Mouse (Mus musculus) lung, adult 2 months (tissue): ENCODE results near the gene Phactr1. TPM values are rescaled to one million over a fixed set of nuclear protein-coding genes. Genes with fewer than 3 reads are reported as not detected.
A peak's percentile ranks its signal among the peaks of the same experiment; 100 is the strongest.

Experiments
- DNase-seq: peaks from one replicate; pipeline ENCODE4 v3.0.0; 2022
- H3K4me1 ChIP-seq: fragments of 200-500 bp; 2 replicates; pipeline ENCODE4 v1.6.1; 2011; ENCODE audit warnings: low read length; ENCODE audit not compliant: control insufficient read depth, insufficient read depth
- H3K4me3 ChIP-seq: fragments of 200-500 bp; replicated peaks from 2 replicates; pipeline ENCODE3; 2011; ENCODE audit warnings: low read depth, mild to moderate bottlenecking, control low read depth, low read length; ENCODE audit errors: extremely low read depth
- CTCF ChIP-seq: fragments of 200-500 bp; IDR thresholded peaks from 2 replicates; pipeline ENCODE4 v1.5.1; 2011; ENCODE audit warnings: mild to moderate bottlenecking, low read length, control low read depth; ENCODE audit not compliant: insufficient read depth
- POLR2A ChIP-seq: fragments of 200-500 bp; IDR thresholded peaks from 2 replicates; pipeline ENCODE4 v1.6.1; 2011; ENCODE audit warnings: low read depth, mild to moderate bottlenecking, control low read depth, low read length, borderline replicate concordance; ENCODE audit errors: extremely low read depth
- WGBS: fragments of 180-500 bp; shearing (Covaris S2); methylation state at CpG from one replicate; pipeline ENCODE4 v1.1.7; 2018; 5-methylcytosine and 5-hydroxymethylcytosine counted together
- polyA plus RNA-seq: library from polyadenylated mRNA; depleted of rRNA; stranded (reverse); fragments of >200 nt; gene quantifications from 2 replicates; pipeline ENCODE4 v1.2.3, GENCODE M21; 2012

Gene Phactr1
- polyA plus RNA-seq, 1 experiment: 40.7 TPM

GRCm38 (mm10) chr13:42996188-42996587 lies 315.8 kb downstream of the Phactr1 start:
- TF ChIP-seq POLR2A (no peak), CTCF (no peak)
- WGBS: 51% methylated on average over 4 of the region's 4 CpGs
- Histone ChIP-seq H3K4me1 (peaks cover 3% of the 10 kb centered on the region; the same call in 1 of the 2 replicates), H3K4me3 (no peak overlapping the region)
- DNase-seq: no peak

- H3K4me3 ChIP-seq: no peak overlapping the region
- no peak for DNase-seq
- H3K4me1 ChIP-seq: peaks cover 3% of the 10 kb centered on the region; the same call in 1 of the 2 replicates
- WGBS: 48% methylated on average over 3 of the region's 3 CpGs
- TF ChIP-seq POLR2A (no peak), CTCF (no peak)
Observed at GRCm38 (mm10) chr13:42999287-42999686, 318.9 kb downstream of the Phactr1 start.

GRCm38 (mm10) chr13:43005131-43005579 lies 324.7 kb downstream of the Phactr1 start:
- peaks cover 5% of the 10 kb centered on the region for H3K4me1 ChIP-seq
- DNase-seq: peak; percentile 19
- TF ChIP-seq CTCF (no peak), POLR2A (no peak)
- H3K4me3 ChIP-seq: no peak overlapping the region
- 23% methylated on average over 3 of the region's 3 CpGs for WGBS

GRCm38 (mm10) chr13:43008466-43008865 lies 328.0 kb downstream of the Phactr1 start:
- no peak for TF ChIP-seq POLR2A
- no peak for TF ChIP-seq CTCF
- DNase-seq: no peak
- H3K4me1 ChIP-seq: peaks cover 5% of the 10 kb centered on the region
- H3K4me3 ChIP-seq: no peak overlapping the region
- 68% methylated on average over 5 of the region's 5 CpGs for WGBS

GRCm38 (mm10) chr13:43009596-43009995 lies 329.2 kb downstream of the Phactr1 start:
- no peak overlapping the region for H3K4me3 ChIP-seq
- 45% methylated on average over 3 of the region's 3 CpGs for WGBS
- TF ChIP-seq POLR2A: no peak
- TF ChIP-seq CTCF: no peak
- DNase-seq: no peak
- peaks cover 5% of the 10 kb centered on the region for H3K4me1 ChIP-seq

- Histone ChIP-seq H3K4me1 (peaks cover 5% of the 10 kb centered on the region), H3K4me3 (no peak overlapping the region)
- 56% methylated on average over 3 of the region's 3 CpGs for WGBS
- TF ChIP-seq POLR2A (no peak), CTCF (no peak)
- DNase-seq: no peak
Observed at GRCm38 (mm10) chr13:43011516-43011915, 331.1 kb downstream of the Phactr1 start.

- Histone ChIP-seq H3K4me1 (peaks cover 5% of the 10 kb centered on the region), H3K4me3 (no peak overlapping the region)
- DNase-seq: no peak
- WGBS: 88% methylated on average over 4 of the region's 4 CpGs
- TF ChIP-seq CTCF (no peak), POLR2A (no peak)
Observed at GRCm38 (mm10) chr13:43013984-43014383, 333.6 kb downstream of the Phactr1 start.

GRCm38 (mm10) chr13:43015768-43016167 lies 335.3 kb downstream of the Phactr1 start:
- Histone ChIP-seq H3K4me3 (no peak overlapping the region), H3K4me1 (no peaks in the 10 kb centered on the region; the same call in 1 of the 2 replicates)
- 77% methylated on average over 6 of the region's 6 CpGs for WGBS
- no peak for DNase-seq
- TF ChIP-seq POLR2A: no peak
- TF ChIP-seq CTCF: no peak

- H3K4me3 ChIP-seq: no peak overlapping the region
- no peak for DNase-seq
- TF ChIP-seq CTCF (no peak), POLR2A (no peak)
- no peaks in the 10 kb centered on the region for H3K4me1 ChIP-seq
- 72% methylated on average over 5 of the region's 5 CpGs for WGBS
Observed at GRCm38 (mm10) chr13:43018863-43019262, 338.4 kb downstream of the Phactr1 start.

GRCm38 (mm10) chr13:43021031-43021430 lies 340.6 kb downstream of the Phactr1 start:
- no peak for DNase-seq
- no peak overlapping the region for H3K4me3 ChIP-seq
- no peaks in the 10 kb centered on the region for H3K4me1 ChIP-seq
- WGBS: 78% methylated on average over 6 of the region's 6 CpGs
- TF ChIP-seq CTCF: no peak
- TF ChIP-seq POLR2A: no peak

GRCm38 (mm10) chr13:43023005-43023404 lies 342.6 kb downstream of the Phactr1 start:
- H3K4me1 ChIP-seq: no peaks in the 10 kb centered on the region
- WGBS: 90% methylated on average over 5 of the region's 5 CpGs
- TF ChIP-seq POLR2A: no peak
- no peak for TF ChIP-seq CTCF

More at GRCm38 (mm10) chr13:43023005-43023404, 342.6 kb downstream of the Phactr1 start:
- H3K4me3 ChIP-seq: no peak overlapping the region
- no peak for DNase-seq
